9 mouse cellular contexts compared by ENCODE assay signal in the genomic region with DNA sequence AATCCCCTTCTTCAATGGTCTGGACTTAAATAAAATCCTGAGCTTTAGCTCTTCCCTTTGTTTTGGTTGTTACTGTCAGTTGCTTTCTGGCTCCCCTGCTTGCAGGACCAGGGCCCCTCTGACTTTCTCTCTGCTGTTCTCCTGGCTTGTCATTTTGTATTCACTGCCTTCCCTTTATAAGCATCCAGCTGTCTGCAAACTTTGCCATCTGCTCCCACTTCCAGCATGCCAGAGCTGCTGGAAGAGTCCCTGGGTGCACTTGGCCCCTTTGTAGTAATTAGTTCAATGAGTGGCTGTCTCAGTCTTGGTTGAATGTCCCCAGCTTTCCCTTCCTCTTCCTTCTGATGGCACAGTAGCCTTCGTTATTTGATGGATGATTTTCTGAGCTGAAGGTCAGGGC.
DNase-seq lines count a peak whose midpoint lies in the region; ATAC-seq lines count a peak whose summit lies in the region.
"Had no signal": no experiment of that assay in that cellular context is flagged by ENCODE, and none has a peak within 500 bp of the region (broad histone marks: within the 10 kb centered on the region; RNA-seq: fewer than 3 reads in every experiment).

No protein-coding gene starts in this region.

- H3K9ac ChIP-seq in forebrain, embryonic 13.5 days = no peak overlapping the region
- H3K9ac ChIP-seq in forebrain, embryonic 12.5 days = no peak overlapping the region
- H3K9ac ChIP-seq in midbrain, embryonic 11.5 days (ENCODE audit: low read length) = no peak overlapping the region
- H3K9ac ChIP-seq in midbrain, embryonic 15.5 days = no peak overlapping the region
- H3K9ac ChIP-seq: lung, embryonic 14.5 days had no signal

- no peaks in the 10 kb centered on the region for H3K27me3 ChIP-seq in forebrain, embryonic 13.5 days
- no peaks in the 10 kb centered on the region for H3K27me3 ChIP-seq in forebrain, embryonic 12.5 days
- H3K27me3 ChIP-seq in midbrain, embryonic 11.5 days (ENCODE audit: control insufficient read depth, insufficient read depth, low read length) = no peaks in the 10 kb centered on the region
- no peaks in the 10 kb centered on the region for H3K27me3 ChIP-seq in midbrain, embryonic 15.5 days (replicated peaks)

- peak; percentile 50; the same call in 1 of the 2 replicates for ATAC-seq in forebrain, embryonic 13.5 days
- no peak for ATAC-seq in forebrain, embryonic 12.5 days (ENCODE audit: low FRiP score)
- ATAC-seq in midbrain, embryonic 11.5 days (ENCODE audit: low FRiP score) = no peak
- ATAC-seq in midbrain, embryonic 15.5 days (replicated peaks) = no peak

- no peaks in the 10 kb centered on the region for H3K4me1 ChIP-seq in forebrain, embryonic 13.5 days
- H3K4me1 ChIP-seq in forebrain, embryonic 12.5 days = no peaks in the 10 kb centered on the region
- no peaks in the 10 kb centered on the region for H3K4me1 ChIP-seq in midbrain, embryonic 11.5 days (ENCODE audit: control insufficient read depth, insufficient read depth, low read length)
- no peaks in the 10 kb centered on the region for H3K4me1 ChIP-seq in midbrain, embryonic 15.5 days

- no peaks in the 10 kb centered on the region for H3K36me3 ChIP-seq in forebrain, embryonic 13.5 days (ENCODE audit: poor library complexity, severe bottlenecking)
- H3K36me3 ChIP-seq in forebrain, embryonic 12.5 days (replicated peaks) = no peaks in the 10 kb centered on the region
- no peaks in the 10 kb centered on the region for H3K36me3 ChIP-seq in midbrain, embryonic 11.5 days (ENCODE audit: control insufficient read depth, insufficient read depth, low read length)
- no peaks in the 10 kb centered on the region for H3K36me3 ChIP-seq in midbrain, embryonic 15.5 days (replicated peaks)

- H3K9me3 ChIP-seq in forebrain, embryonic 13.5 days (replicated peaks) = no peaks in the 10 kb centered on the region
- no peaks in the 10 kb centered on the region for H3K9me3 ChIP-seq in forebrain, embryonic 12.5 days
- H3K9me3 ChIP-seq in midbrain, embryonic 11.5 days (ENCODE audit: control insufficient read depth, low read length) = no peaks in the 10 kb centered on the region
- H3K9me3 ChIP-seq in midbrain, embryonic 15.5 days = no peaks in the 10 kb centered on the region

- no peak overlapping the region for H3K27ac ChIP-seq in forebrain, embryonic 13.5 days
- no peak overlapping the region for H3K27ac ChIP-seq in forebrain, embryonic 12.5 days
- H3K27ac ChIP-seq in midbrain, embryonic 11.5 days (ENCODE audit: low read depth, low read length) = no peak overlapping the region
- no peak overlapping the region for H3K27ac ChIP-seq in midbrain, embryonic 15.5 days

- no peak overlapping the region for H3K4me2 ChIP-seq in forebrain, embryonic 13.5 days
- H3K4me2 ChIP-seq in forebrain, embryonic 12.5 days = no peak overlapping the region
- no peak overlapping the region for H3K4me2 ChIP-seq in midbrain, embryonic 11.5 days
- H3K4me2 ChIP-seq in midbrain, embryonic 15.5 days = no peak overlapping the region
- H3K4me2 ChIP-seq: lung, embryonic 14.5 days had no signal

- WGBS in forebrain, embryonic 13.5 days = 88% methylated on average over 1 of the region's 1 CpGs
- 70% methylated on average over 1 of the region's 1 CpGs for WGBS in forebrain, embryonic 12.5 days
- WGBS in midbrain, embryonic 11.5 days = 85% methylated on average over 1 of the region's 1 CpGs
- WGBS in midbrain, embryonic 15.5 days = 46% methylated on average over 1 of the region's 1 CpGs

- peak; percentile 68 for DNase-seq in midbrain, embryonic 11.5 days (ENCODE audit: low spot score, missing footprints)
- DNase-seq in layer of hippocampus, adult 9-10 months (ENCODE audit: low spot score) = peak; percentile 22
- peak; percentile 33 for DNase-seq in telencephalon, adult 2 months (ENCODE audit: low read depth, low spot score)
- DNase-seq in urinary bladder, postnatal 25 days (ENCODE audit: low spot score) = no peak
- DNase-seq: lung, embryonic 14.5 days; thymus, adult 2 months had no signal

- no peak overlapping the region for H3K4me3 ChIP-seq in forebrain, embryonic 13.5 days
- H3K4me3 ChIP-seq in forebrain, embryonic 12.5 days (replicated peaks) = no peak overlapping the region
- H3K4me3 ChIP-seq in midbrain, embryonic 11.5 days (ENCODE audit: low read depth, low read length) = no peak overlapping the region
- H3K4me3 ChIP-seq in midbrain, embryonic 15.5 days = no peak overlapping the region
